Mouse (Mus musculus) liver, embryonic 14.5 days (tissue): Measurements from ENCODE around the gene Rrp1.

Experiments used
- CTCF ChIP-seq: IDR thresholded peaks from 2 replicates; pipeline ENCODE4 v1.5.1; 2016; ENCODE audit warnings: antibody characterized with exemption, low read depth, control low read depth
- EP300 ChIP-seq: IDR thresholded peaks from 2 replicates; pipeline ENCODE4 v1.6.1; 2016; ENCODE audit warnings: antibody characterized with exemption, low read depth

DNA sequence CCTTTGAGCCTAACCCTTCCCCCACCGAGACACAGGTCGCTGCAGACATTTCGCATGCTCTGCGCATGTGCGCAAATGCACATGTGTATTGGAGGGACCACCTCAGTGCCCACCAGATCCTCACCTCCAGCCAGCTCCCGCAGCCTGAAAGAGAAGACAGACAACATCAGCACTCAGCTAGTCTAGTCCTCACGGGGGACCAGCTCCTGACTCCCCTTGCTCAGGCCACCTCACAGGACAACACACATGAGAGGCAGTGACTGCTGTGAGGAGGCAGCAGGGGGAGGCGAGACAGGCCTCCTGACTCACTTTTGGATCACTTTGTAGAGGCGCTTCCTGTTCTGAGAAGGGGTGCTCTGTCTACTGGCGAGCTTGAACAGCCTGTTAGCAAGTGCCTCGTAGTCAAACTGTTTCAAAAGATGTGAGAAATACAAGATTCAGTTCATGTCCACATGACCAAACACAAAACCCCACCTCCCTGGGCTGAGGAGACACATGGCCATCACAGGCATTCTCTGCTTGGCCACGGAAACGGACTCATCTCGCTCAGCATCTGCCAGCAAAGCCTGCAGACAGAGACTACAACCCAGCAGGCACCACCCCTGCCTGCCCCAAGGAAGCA lies 10.4 kb downstream of the Rrp1 start:
- TF ChIP-seq CTCF (no peak), EP300 (no peak)
